Mouse (Mus musculus) G1E (cell line): Measurements from ENCODE around the gene Aoc3. TPM values are rescaled to one million over a fixed set of nuclear protein-coding genes. Genes with fewer than 3 reads are reported as not detected.
"Not testable (repeated sequence)": the region's sequence is repeated elsewhere in the genome, so short reads cannot be mapped to it uniquely, and the experiment has no call there.

Experiments used
- ATAC-seq: 2 replicates; pipeline ENCODE4 v1.8.0; 2016; ENCODE audit warnings: mild to moderate bottlenecking; ENCODE audit not compliant: insufficient number of reproducible peaks, poor library complexity, low FRiP score, severe bottlenecking; ENCODE audit errors: extremely low read depth
- DNase-seq: peaks from one replicate; pipeline ENCODE4 v3.0.0; 2012; ENCODE audit warnings: low spot score
- H3K27me3 ChIP-seq: 2 replicates; pipeline ENCODE4 v1.6.1; 2012; ENCODE audit warnings: mild to moderate bottlenecking, low read length, inconsistent platforms; ENCODE audit not compliant: insufficient read depth
- H3K36me3 ChIP-seq: replicated peaks from 2 replicates; pipeline ENCODE3; 2012; ENCODE audit warnings: mild to moderate bottlenecking, inconsistent platforms
- H3K4me1 ChIP-seq: 2 replicates; pipeline ENCODE4 v1.6.1; 2012; ENCODE audit warnings: low read depth, low read length, inconsistent platforms, mixed read lengths; ENCODE audit not compliant: insufficient read depth
- H3K4me3 ChIP-seq: 2 replicates; pipeline ENCODE4 v1.5.1; 2012; ENCODE audit warnings: low read depth, mild to moderate bottlenecking, inconsistent platforms, low read length, moderate library complexity, mixed read lengths
- H3K9me3 ChIP-seq: replicated peaks from 2 replicates; pipeline ENCODE4 v1.6.1; 2012; ENCODE audit warnings: inconsistent platforms
- CTCF ChIP-seq: IDR thresholded peaks from 2 replicates; pipeline ENCODE4 v1.5.1; 2012; ENCODE audit warnings: low read depth, low read length, inconsistent platforms, mixed read lengths
- GATA1 ChIP-seq: IDR thresholded peaks from 2 replicates; pipeline ENCODE4 v1.6.1; 2012; ENCODE audit warnings: borderline replicate concordance, low read length, inconsistent platforms, mixed read lengths
- GATA2 ChIP-seq: IDR thresholded peaks from 2 replicates; pipeline ENCODE4 v1.6.1; 2012; ENCODE audit warnings: low read depth, low read length, inconsistent platforms, borderline replicate concordance
- POLR2AphosphoS5 ChIP-seq: IDR thresholded peaks from 2 replicates; pipeline ENCODE4 v1.6.1; 2012; ENCODE audit warnings: low read depth, low read length, inconsistent platforms; ENCODE audit not compliant: insufficient replicate concordance
- TAL1 ChIP-seq: conservative IDR thresholded peaks from 2 replicates; pipeline ENCODE4 v1.6.1; 2012; ENCODE audit warnings: low read depth, low read length, inconsistent platforms, mixed read lengths
- polyA plus RNA-seq: library from polyadenylated mRNA; stranded (reverse); fragments of >175 nt; gene quantifications from 2 replicates; pipeline ENCODE4 v1.2.3, GENCODE M21; 2012
- total RNA-seq, 2 experiments: library from RNA; stranded (forward) in 1 of 2; stranded (reverse) in 1 of 2; fragments of 200-1000 nt in 1 of 2; fragments of >200 nt in 1 of 2; fragmentation: Nextera tagmentation in 1 of 2; gene quantifications; 2 replicates each; pipeline ENCODE4 v1.2.3; 2014 to 2017

The Aoc3 gene
- total and polyA plus RNA-seq, 3 experiments, result 0.10 to 2.5 (median 0.16) TPM

- Histone ChIP-seq H3K4me3 (peak overlapping the region; percentile 90), H3K4me1 (peaks cover 34% of the 10 kb centered on the region), H3K9me3 (no peaks in the 10 kb centered on the region), H3K36me3 (peaks cover 27% of the 10 kb centered on the region), H3K27me3 (no peaks in the 10 kb centered on the region)
- no peak for ATAC-seq
- DNase-seq, result no peak
- no peak for TF ChIP-seq TAL1
- TF ChIP-seq GATA1, result no peak
- TF ChIP-seq POLR2AphosphoS5, result no peak
- no peak for TF ChIP-seq CTCF
- no peak for TF ChIP-seq GATA2
Observed at GRCm38 (mm10) chr11:101315082-101315650, 15.2 kb upstream of the Aoc3 start.

- H3K4me1 ChIP-seq, result peaks cover 38% of the 10 kb centered on the region
- H3K27me3 ChIP-seq, result no peaks in the 10 kb centered on the region
- no peaks in the 10 kb centered on the region for H3K9me3 ChIP-seq
- peak; percentile 93 for DNase-seq
- H3K4me3 ChIP-seq, result peak within 1 kb of the TSS; percentile 90
- peaks cover 34% of the 10 kb centered on the region for H3K36me3 ChIP-seq
- peak; percentile 73 for ATAC-seq
- no peak for TF ChIP-seq GATA1
- no peak for TF ChIP-seq CTCF
- peak; percentile 71 for TF ChIP-seq TAL1
- TF ChIP-seq GATA2, result no peak
- TF ChIP-seq POLR2AphosphoS5, result no peak
Observed at GRCm38 (mm10) chr11:101315665-101316500, 14.5 kb upstream of the Aoc3 start, which contains the start of gene Psme3. TSS of gene Psme3 (plus strand) at chr11:101316213.

GRCm38 (mm10) chr11:101316501-101316917, 13.9 kb upstream of the Aoc3 start:
- H3K27me3 ChIP-seq, result no peaks in the 10 kb centered on the region
- peak overlapping the region; percentile 90 for H3K4me3 ChIP-seq
- no peaks in the 10 kb centered on the region for H3K9me3 ChIP-seq
- TF ChIP-seq GATA2, result no peak
- peaks cover 39% of the 10 kb centered on the region for H3K4me1 ChIP-seq
- DNase-seq, result peak; percentile 71
- peak; percentile 15; the same call in 1 of the 2 replicates for ATAC-seq
- peaks cover 40% of the 10 kb centered on the region for H3K36me3 ChIP-seq

GRCm38 (mm10) chr11:101323609-101324008, 6.8 kb upstream of the Aoc3 start:
- no peak for TF ChIP-seq GATA1
- peak; percentile 88 for TF ChIP-seq CTCF
- TF ChIP-seq GATA2, result no peak
- DNase-seq, result no peak

GRCm38 (mm10) chr11:101324763-101325162, 5.6 kb upstream of the Aoc3 start, which contains the start of gene Aoc2:
TSS of gene Aoc2 (plus strand) at chr11:101325063.
- no peak for DNase-seq
- no peak for ATAC-seq
- H3K4me1 ChIP-seq, result peaks cover 25% of the 10 kb centered on the region
- no peak for TF ChIP-seq CTCF
- no peaks in the 10 kb centered on the region for H3K27me3 ChIP-seq
- peaks cover 92% of the 10 kb centered on the region for H3K36me3 ChIP-seq
- no peak within 1 kb of the TSS for H3K4me3 ChIP-seq
- no peaks in the 10 kb centered on the region for H3K9me3 ChIP-seq

More at GRCm38 (mm10) chr11:101323609-101324008, 6.8 kb upstream of the Aoc3 start:
- H3K9me3 ChIP-seq, result no peaks in the 10 kb centered on the region
- H3K36me3 ChIP-seq, result peaks cover 95% of the 10 kb centered on the region
- no peak overlapping the region for H3K4me3 ChIP-seq
- H3K4me1 ChIP-seq, result peaks cover 28% of the 10 kb centered on the region
- ATAC-seq, result no peak
- no peaks in the 10 kb centered on the region for H3K27me3 ChIP-seq

GRCm38 (mm10) chr11:101325201-101325600, 5.2 kb upstream of the Aoc3 start:
- ATAC-seq, H3K4me3 ChIP-seq, H3K27me3 ChIP-seq, DNase-seq, H3K9me3 ChIP-seq: not testable (repeated sequence)
- peaks cover 25% of the 10 kb centered on the region for H3K4me1 ChIP-seq
- H3K36me3 ChIP-seq, result peaks cover 87% of the 10 kb centered on the region

GRCm38 (mm10) chr11:101326147-101326546, 4.3 kb upstream of the Aoc3 start:
- ATAC-seq (no peak), DNase-seq (no peak)
- H3K9me3 ChIP-seq, result no peaks in the 10 kb centered on the region
- TF ChIP-seq TAL1 (no peak), CTCF (no peak), GATA2 (no peak), POLR2AphosphoS5 (no peak), GATA1 (no peak)
- peaks cover 18% of the 10 kb centered on the region for H3K4me1 ChIP-seq
- H3K36me3 ChIP-seq, result peaks cover 82% of the 10 kb centered on the region
- H3K4me3 ChIP-seq, result no peak overlapping the region
- no peaks in the 10 kb centered on the region for H3K27me3 ChIP-seq
